Mouse (Mus musculus) kidney, adult 2 months (tissue): ENCODE data around the gene Flad1.

Experiments used
- CTCF ChIP-seq: fragments of 200-500 bp; conservative IDR thresholded peaks from 2 replicates; pipeline ENCODE4 v1.5.1; 2011; ENCODE audit warnings: low read depth, mild to moderate bottlenecking, control low read depth, low read length, moderate library complexity, mixed read lengths; ENCODE audit not compliant: insufficient read depth, insufficient read length
- POLR2A ChIP-seq: fragments of 200-500 bp; IDR thresholded peaks from one replicate; pipeline ENCODE4 v1.6.1; 2011; ENCODE audit warnings: low read depth, low read length, control low read depth

GRCm38 (mm10) chr3:89392871-89393311 is 18.8 kb downstream of the Flad1 start:
- TF ChIP-seq CTCF (no peak), POLR2A (no peak)
